Mouse (Mus musculus) adrenal gland, postnatal 25 days (tissue): Measurements from ENCODE around the gene Bbs2. TPM values are rescaled to one million over a fixed set of nuclear protein-coding genes. Genes with fewer than 3 reads are reported as not detected.

ENCODE experiments used
- total RNA-seq: library from RNA; stranded (reverse); gene quantifications from 2 replicates; pipeline ENCODE4 v1.2.3, GENCODE M21; 2021

The Bbs2 gene
- total RNA-seq, 1 experiment from 2014 or later: 27.0 TPM

Other genes with a start within 250 kb of the Bbs2 start
- gene Amfr, start 86.1 kb downstream of the Bbs2 start, total RNA-seq: 294 and 300 TPM in 2 replicates
- gene Nudt21, start 61.9 kb downstream of the Bbs2 start, total RNA-seq: 38.0 and 44.5 TPM in 2 replicates
- gene Ogfod1, start 61.7 kb downstream of the Bbs2 start, total RNA-seq: 16.0 and 21.1 TPM in 2 replicates
- gene Mt4, start 38.3 kb upstream of the Bbs2 start, total RNA-seq: not detected in 2 replicates
- 6.4 and 8.0 TPM in 2 replicates for gene Mt3, start 53.7 kb upstream of the Bbs2 start, total RNA-seq
- gene Mt2, start 73.7 kb upstream of the Bbs2 start, total RNA-seq: 81.5 and 159 TPM in 2 replicates
- 182 and 239 TPM in 2 replicates for gene Mt1, start 80.2 kb upstream of the Bbs2 start, total RNA-seq
- gene Nup93, start 115.6 kb upstream of the Bbs2 start, total RNA-seq: 16.1 and 21.9 TPM in 2 replicates
- 0.09 and 0.29 TPM in 2 replicates for gene Slc12a3, start 230.3 kb upstream of the Bbs2 start, total RNA-seq